Mouse (Mus musculus) heart, postnatal 0 days (tissue): ENCODE measurements around the gene Rnf187. TPM values are rescaled to one million over a fixed set of nuclear protein-coding genes. Genes with fewer than 3 reads are reported as not detected.
"Not testable (repeated sequence)": the region's sequence is repeated elsewhere in the genome, so short reads cannot be mapped to it uniquely, and the experiment has no call there.

Source experiments
- ATAC-seq: fragments of 200-750 bp; cut with Nextera tagmentation; 2 replicates; pipeline ENCODE4 v1.8.0; 2017; ENCODE audit warnings: low read depth, moderate number of reproducible peaks, moderate library complexity; ENCODE audit not compliant: insufficient read depth
- DNase-seq: peaks from one replicate; pipeline ENCODE4 v3.0.0-alpha.2; 2016; ENCODE audit warnings: low spot score
- H3K27ac ChIP-seq: fragments of 300-500 bp; sonication (generic); 2 replicates; pipeline ENCODE4 v1.5.1; 2014; ENCODE audit warnings: low read depth, mild to moderate bottlenecking
- H3K27me3 ChIP-seq: fragments of 300-500 bp; sonication (generic); 2 replicates; pipeline ENCODE4 v1.6.1; 2014; ENCODE audit warnings: low read length, mixed read lengths; ENCODE audit not compliant: control insufficient read depth, insufficient read depth
- H3K36me3 ChIP-seq: fragments of 300-500 bp; sonication (generic); replicated peaks from 2 replicates; pipeline ENCODE4 v1.6.1; 2014; ENCODE audit warnings: low read length, mixed read lengths; ENCODE audit not compliant: control insufficient read depth, insufficient read depth
- H3K4me1 ChIP-seq: fragments of 300-500 bp; sonication (generic); 2 replicates; pipeline ENCODE4 v1.6.1; 2014; ENCODE audit warnings: antibody characterized with exemption; ENCODE audit not compliant: control insufficient read depth, insufficient read depth
- H3K4me2 ChIP-seq: fragments of 300-500 bp; sonication (generic); 2 replicates; pipeline ENCODE4 v1.6.1; 2014; ENCODE audit warnings: low read depth, mild to moderate bottlenecking, low read length, moderate library complexity
- H3K4me3 ChIP-seq: fragments of 300-500 bp; sonication (generic); 2 replicates; pipeline ENCODE4 v1.5.1; 2014; ENCODE audit warnings: low read depth, low read length
- H3K9ac ChIP-seq: fragments of 300-500 bp; sonication (generic); replicated peaks from 2 replicates; pipeline ENCODE4 v1.6.1; 2014; ENCODE audit warnings: low read depth, low read length, mixed read lengths
- H3K9me3 ChIP-seq: fragments of 300-500 bp; sonication (generic); replicated peaks from 2 replicates; pipeline ENCODE4 v1.6.1; 2016; ENCODE audit warnings: low read length; ENCODE audit not compliant: control insufficient read depth
- CTCF ChIP-seq: IDR thresholded peaks from 2 replicates; pipeline ENCODE4 v1.5.1; 2016; ENCODE audit warnings: antibody characterized with exemption, control low read depth, low read depth
- EP300 ChIP-seq: IDR thresholded peaks from 2 replicates; pipeline ENCODE4 v1.6.1; 2016; ENCODE audit warnings: antibody characterized with exemption, low read depth
- WGBS: fragments of 180-500 bp; shearing (Covaris S2); extraction: QIAGEN DNeasy Blood & Tissue Kit; methylation state at CpG from one replicate; pipeline ENCODE4 v1.1.7; 2014; 5-methylcytosine and 5-hydroxymethylcytosine counted together
- polyA plus RNA-seq: library from polyadenylated mRNA; unstranded; fragments of >200 nt; fragmentation: Nextera tagmentation; extraction: Ambion mirVana; gene quantifications from 2 replicates; pipeline ENCODE4 v1.2.1, GENCODE M21; 2015
- total RNA-seq: library from RNA; depleted of rRNA; stranded (reverse); fragments of >200 nt; gene quantifications from 2 replicates; pipeline ENCODE4 v1.2.3, GENCODE M21; 2014; ENCODE audit warnings: low replicate concordance

The Rnf187 gene
- total and polyA plus RNA-seq, 2 experiments from 2014 or later, result 147 to 362 TPM

- WGBS, result under 1% methylated on average over 49 of the region's 49 CpGs
- TF ChIP-seq CTCF (peak; percentile 58), EP300 (no peak; the same call in none of the 2 replicates)
- ATAC-seq, result peak; percentile 93
Measured at GRCm38 (mm10) chr11:58954420-58955142, 15.9 kb upstream of the Rnf187 start, which contains the start of the genes Hist3h2a and Trim17. Gene Hist3h2a, plus strand, starts transcription at chr11:58954685. Gene Trim17, plus strand, starts transcription at chr11:58954685.

DNA sequence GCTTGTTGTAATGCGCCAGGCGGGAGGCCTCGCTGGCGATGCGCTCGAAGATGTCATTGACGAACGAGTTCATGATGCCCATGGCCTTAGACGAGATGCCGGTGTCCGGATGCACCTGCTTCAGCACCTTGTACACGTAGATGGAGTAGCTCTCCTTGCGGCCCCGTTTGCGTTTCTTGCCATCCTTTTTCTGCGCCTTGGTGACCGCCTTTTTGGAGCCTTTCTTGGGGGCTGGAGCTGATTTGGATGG is 15.4 kb upstream of the Rnf187 start:
- 1% methylated on average over 17 of the region's 17 CpGs for WGBS
- ATAC-seq, result not testable (repeated sequence)
- peak overlapping the region; percentile 72 for H3K4me3 ChIP-seq

More at GRCm38 (mm10) chr11:58954420-58955142, 15.9 kb upstream of the Rnf187 start, which contains the start of the genes Hist3h2a and Trim17:
- H3K4me1 ChIP-seq, result peaks cover 23% of the 10 kb centered on the region
- peak within 1 kb of the TSS; percentile 79 for H3K9ac ChIP-seq
- H3K4me3 ChIP-seq, result peak within 1 kb of the TSS; percentile 72
- no peaks in the 10 kb centered on the region for H3K9me3 ChIP-seq
- peaks cover 18% of the 10 kb centered on the region; the same call in 1 of the 2 replicates for H3K36me3 ChIP-seq
- peak; percentile 98 for DNase-seq
- peak within 1 kb of the TSS; percentile 92 for H3K4me2 ChIP-seq
- peaks cover 19% of the 10 kb centered on the region for H3K27me3 ChIP-seq
- peak within 1 kb of the TSS; percentile 97 for H3K27ac ChIP-seq

GRCm38 (mm10) chr11:58953351-58954169 is 14.8 kb upstream of the Rnf187 start:
- Histone ChIP-seq H3K36me3 (peaks cover 18% of the 10 kb centered on the region; the same call in 1 of the 2 replicates), H3K27me3 (peaks cover 24% of the 10 kb centered on the region), H3K4me2 (peak overlapping the region; percentile 92), H3K4me3 (peak overlapping the region; percentile 72), H3K9ac (peak overlapping the region; percentile 59), H3K27ac (peak overlapping the region; percentile 97), H3K4me1 (peaks cover 23% of the 10 kb centered on the region), H3K9me3 (no peaks in the 10 kb centered on the region)
- ATAC-seq (peak; percentile 7; the same call in 1 of the 2 replicates), DNase-seq (no peak)
- WGBS, result 1% methylated on average over 33 of the region's 33 CpGs
- TF ChIP-seq CTCF (no peak), EP300 (no peak)

More for the DNA sequence above, 15.4 kb upstream of the Rnf187 start:
- not testable (repeated sequence) for DNase-seq, H3K9me3 ChIP-seq
- Histone ChIP-seq H3K27ac (peak overlapping the region; percentile 97), H3K9ac (peak overlapping the region; percentile 59), H3K4me1 (peaks cover 23% of the 10 kb centered on the region), H3K4me2 (peak overlapping the region; percentile 92), H3K27me3 (peaks cover 24% of the 10 kb centered on the region), H3K36me3 (peaks cover 18% of the 10 kb centered on the region; the same call in 1 of the 2 replicates)

DNA sequence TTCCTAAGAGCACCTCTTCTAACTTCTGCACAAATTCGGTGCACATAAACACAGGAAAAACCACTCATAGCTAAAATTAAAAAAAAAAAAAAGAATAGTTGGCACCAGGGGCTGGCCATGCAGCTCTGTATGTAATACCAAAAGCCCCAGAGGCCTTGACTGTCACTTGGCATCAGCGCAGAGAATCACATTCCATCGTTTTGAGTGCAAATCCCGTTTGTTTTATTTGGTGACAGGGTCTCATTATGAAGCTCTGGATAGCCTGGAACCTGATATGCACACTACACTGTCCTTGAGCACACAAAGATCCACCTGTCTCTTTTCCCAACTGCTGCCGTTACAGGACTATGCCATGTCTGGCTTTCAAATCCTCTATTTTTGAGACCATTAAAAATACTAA is 12.5 kb upstream of the Rnf187 start:
- H3K4me2 ChIP-seq, result no peak overlapping the region
- DNase-seq (no peak), ATAC-seq (no peak)
- no peak overlapping the region for H3K9ac ChIP-seq
- H3K4me1 ChIP-seq, result peaks cover 14% of the 10 kb centered on the region
- H3K27me3 ChIP-seq, result peaks cover 29% of the 10 kb centered on the region
- H3K36me3 ChIP-seq, result 0 out of 2 replicates have a peak, but pooled peaks cover under 1% of the 10 kb centered on the region
- no peak overlapping the region for H3K27ac ChIP-seq
- no peak overlapping the region for H3K4me3 ChIP-seq
- no peaks in the 10 kb centered on the region for H3K9me3 ChIP-seq
- TF ChIP-seq CTCF, result no peak
- no peak for TF ChIP-seq EP300
- WGBS, result 79% methylated on average over 5 of the region's 5 CpGs

DNA sequence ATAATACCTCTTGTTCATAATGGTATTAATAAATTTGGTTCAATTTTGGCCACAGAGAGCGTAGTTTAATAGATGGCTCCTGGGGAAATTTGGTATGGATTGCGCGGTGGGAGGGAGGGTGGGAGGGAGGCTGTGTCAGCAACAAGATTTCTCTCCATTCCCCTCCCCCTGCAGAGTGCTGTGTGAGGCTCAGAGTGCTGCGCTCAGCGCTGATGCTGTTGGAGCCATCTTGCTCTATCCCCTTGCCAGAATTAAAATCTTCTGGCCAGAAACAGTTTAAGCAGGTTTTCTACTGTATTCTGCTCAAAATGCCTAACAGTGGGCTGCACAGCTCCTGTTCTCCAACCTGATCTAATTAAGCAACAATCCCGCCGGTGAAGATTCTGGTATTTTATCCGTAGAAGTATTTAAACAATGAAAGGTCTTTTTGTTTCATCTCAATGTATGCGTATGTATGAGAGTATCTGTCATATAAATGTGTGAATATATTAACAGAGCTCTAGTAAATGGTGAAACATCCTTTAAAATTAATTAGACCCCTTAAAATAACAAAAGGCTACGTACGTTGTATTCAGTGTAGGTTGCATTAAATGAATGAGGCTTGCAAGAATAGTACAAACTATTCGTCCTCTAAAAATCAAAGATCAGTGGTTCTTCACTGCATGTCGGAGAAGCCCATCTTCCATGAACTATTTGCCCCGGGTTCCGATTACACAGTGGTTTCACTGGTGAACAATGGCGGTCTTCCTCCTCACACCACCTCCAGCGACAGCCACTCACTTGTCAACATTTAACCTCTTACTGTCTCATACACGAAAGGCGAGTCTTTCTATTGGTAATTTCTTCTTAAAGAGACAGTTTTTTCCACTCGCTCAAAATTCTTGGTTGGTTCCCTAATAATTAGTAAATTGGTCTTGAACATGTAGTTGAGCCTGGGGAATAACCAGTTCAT is 11.0 kb upstream of the Rnf187 start:
- peaks cover 29% of the 10 kb centered on the region for H3K27me3 ChIP-seq
- H3K9ac ChIP-seq, result no peak overlapping the region
- no peak for TF ChIP-seq EP300
- TF ChIP-seq CTCF, result no peak
- peaks cover 11% of the 10 kb centered on the region for H3K4me1 ChIP-seq
- H3K27ac ChIP-seq, result peak overlapping the region; percentile 61; the same call in 1 of the 2 replicates
- no peaks in the 10 kb centered on the region for H3K36me3 ChIP-seq
- WGBS, result 26% methylated on average over 20 of the region's 20 CpGs
- no peak for ATAC-seq
- peak overlapping the region; percentile 53 for H3K4me2 ChIP-seq
- H3K4me3 ChIP-seq, result peak overlapping the region; percentile 29
- peak; percentile 5 for DNase-seq
- no peaks in the 10 kb centered on the region for H3K9me3 ChIP-seq
